Mouse (Mus musculus): ENCODE data around the gene BC029722.

The BC029722 gene

GRCm38 (mm10) chr2:155818596-155819391 lies 432 bp downstream of the BC029722 start:
- peak; percentile 97 for DNase-seq

GRCm38 (mm10) chr2:155817301-155818245 lies 1.7 kb downstream of the BC029722 start:
- peak; percentile 37 for DNase-seq

GRCm38 (mm10) chr2:155816179-155816578 lies 3.0 kb downstream of the BC029722 start:
- no peak for DNase-seq

- DNase-seq: no peak
These were observed 4.4 kb downstream of the BC029722 start for GRCm38 (mm10) chr2:155814829-155815228.

GRCm38 (mm10) chr2:155812637-155813036 lies 6.6 kb downstream of the BC029722 start:
- no peak for DNase-seq

GRCm38 (mm10) chr2:155811821-155812396 lies 7.3 kb downstream of the BC029722 start:
- DNase-seq: peak; percentile 85

- no peak for DNase-seq
These were observed 9.6 kb downstream of the BC029722 start for GRCm38 (mm10) chr2:155809620-155810019.

GRCm38 (mm10) chr2:155807408-155807807 lies 11.8 kb downstream of the BC029722 start:
- DNase-seq: no peak

GRCm38 (mm10) chr2:155806548-155806947 lies 12.7 kb downstream of the BC029722 start:
- no peak for DNase-seq

- no peak for DNase-seq
These were observed 13.3 kb downstream of the BC029722 start for GRCm38 (mm10) chr2:155805925-155806255.

GRCm38 (mm10) chr2:155805231-155805924 lies 13.8 kb downstream of the BC029722 start:
- DNase-seq: peak; percentile 60

- no peak for DNase-seq
These were observed 15.2 kb downstream of the BC029722 start for GRCm38 (mm10) chr2:155804053-155804452.

GRCm38 (mm10) chr2:155802761-155803160 lies 16.5 kb downstream of the BC029722 start:
- no peak for DNase-seq

- DNase-seq: no peak
These were observed 20.6 kb downstream of the BC029722 start for GRCm38 (mm10) chr2:155798613-155799012.

- DNase-seq: no peak
These were observed 24.4 kb downstream of the BC029722 start for GRCm38 (mm10) chr2:155794674-155795445.

GRCm38 (mm10) chr2:155792899-155793298 lies 26.3 kb downstream of the BC029722 start:
- DNase-seq: no peak

GRCm38 (mm10) chr2:155787949-155788931 lies 31.0 kb downstream of the BC029722 start:
- no peak for DNase-seq

- no peak for DNase-seq
These were observed 32.3 kb downstream of the BC029722 start for GRCm38 (mm10) chr2:155786905-155787304.

- DNase-seq: no peak
These were observed 34.7 kb downstream of the BC029722 start for GRCm38 (mm10) chr2:155784534-155784933.

GRCm38 (mm10) chr2:155779506-155779905 lies 39.7 kb downstream of the BC029722 start:
- no peak for DNase-seq

GRCm38 (mm10) chr2:155779066-155779465 lies 40.2 kb downstream of the BC029722 start:
- no peak for DNase-seq
